Mouse (Mus musculus) forebrain, embryonic 12.5 days (tissue): ENCODE measurements at regions not wholly inside any gene's neighbourhood (a gene's known extent, or its start where the extent isn't known, plus 50 kb on each side); places are given as distances from the start of the nearest gene placed in this dataset.
A peak's percentile ranks its signal among the peaks of the same experiment; 100 is the strongest.

Source experiments
- ATAC-seq: fragments of 200-750 bp; cut with Nextera tagmentation; 2 replicates; pipeline ENCODE4 v1.8.0; 2017; ENCODE audit warnings: moderate TSS enrichment; ENCODE audit not compliant: low FRiP score
- H3K27ac ChIP-seq: fragments of 300-500 bp; sonication (generic); 2 replicates; pipeline ENCODE4 v1.5.1; 2016; ENCODE audit warnings: mild to moderate bottlenecking
- H3K27me3 ChIP-seq: fragments of 300-500 bp; sonication (generic); 2 replicates; pipeline ENCODE4 v1.6.1; 2016; ENCODE audit warnings: mild to moderate bottlenecking
- H3K36me3 ChIP-seq: fragments of 300-500 bp; sonication (generic); replicated peaks from 2 replicates; pipeline ENCODE4 v1.6.1; 2016; ENCODE audit warnings: mild to moderate bottlenecking
- H3K4me1 ChIP-seq: fragments of 300-500 bp; sonication (generic); 2 replicates; pipeline ENCODE4 v1.6.1; 2016
- H3K4me2 ChIP-seq: fragments of 300-500 bp; sonication (generic); 2 replicates; pipeline ENCODE4 v1.6.1; 2016; ENCODE audit warnings: mild to moderate bottlenecking, moderate library complexity
- H3K4me3 ChIP-seq: fragments of 300-500 bp; sonication (generic); replicated peaks from 2 replicates; pipeline ENCODE4 v1.5.1; 2016; ENCODE audit warnings: mild to moderate bottlenecking
- H3K9ac ChIP-seq: fragments of 300-500 bp; sonication (generic); 2 replicates; pipeline ENCODE4 v1.6.1; 2016; ENCODE audit warnings: mild to moderate bottlenecking
- H3K9me3 ChIP-seq: fragments of 300-500 bp; sonication (generic); 2 replicates; pipeline ENCODE4 v1.6.1; 2016
- WGBS: fragments of 180-500 bp; shearing (Covaris S2); methylation state at CpG from one replicate; pipeline ENCODE4 v1.1.7; 2016; 5-methylcytosine and 5-hydroxymethylcytosine counted together

DNA sequence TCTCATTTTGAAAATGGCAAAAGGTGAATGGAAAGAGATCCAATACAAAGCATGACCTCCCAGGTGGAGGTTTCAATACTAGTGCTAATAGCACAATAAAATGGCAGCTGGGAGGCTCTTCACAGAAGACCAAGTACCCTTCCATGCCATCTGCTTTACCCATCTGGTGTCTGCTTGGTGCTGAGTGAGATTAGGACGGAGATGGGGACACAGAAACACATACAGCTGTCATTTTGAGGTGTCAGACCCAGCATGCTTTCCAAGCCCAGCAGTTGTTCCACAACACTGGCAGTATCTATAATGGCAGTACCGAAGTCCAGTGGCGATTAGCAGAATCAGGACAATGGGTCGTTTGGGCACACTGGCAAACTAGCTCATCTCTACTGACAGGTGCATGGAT, 118.9 kb upstream of the 1700064H15Rik start:
- WGBS: 83% methylated on average over 4 of the region's 4 CpGs
- no peaks in the 10 kb centered on the region for H3K4me1 ChIP-seq

DNA sequence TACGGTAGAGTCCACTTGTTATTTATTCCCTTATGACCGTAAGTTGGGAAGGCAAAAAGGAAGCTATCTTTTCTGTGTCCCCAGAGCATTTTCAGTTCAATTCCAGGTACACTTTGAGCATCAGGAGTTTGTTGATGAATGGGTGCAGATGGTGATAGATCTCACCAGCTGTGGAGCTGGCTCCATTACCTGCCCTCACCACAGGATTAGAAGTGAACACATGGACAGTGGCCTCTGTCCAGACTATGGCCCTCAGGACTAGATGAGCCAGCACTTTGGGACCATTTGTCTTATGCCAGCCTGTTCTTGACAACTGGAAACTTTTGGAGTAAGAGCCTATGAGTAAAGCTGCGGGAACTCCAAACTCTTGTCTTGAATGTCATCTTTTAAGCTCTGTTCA, 123.5 kb upstream of the 1700064H15Rik start:
- WGBS: 92% methylated on average over 3 of the region's 3 CpGs
- no peaks in the 10 kb centered on the region for H3K9me3 ChIP-seq
- H3K4me3 ChIP-seq: no peak overlapping the region
- no peak overlapping the region for H3K4me2 ChIP-seq
- H3K9ac ChIP-seq: no peak overlapping the region
- H3K27ac ChIP-seq: no peak overlapping the region
- H3K4me1 ChIP-seq: no peaks in the 10 kb centered on the region
- no peak for ATAC-seq
- H3K36me3 ChIP-seq: no peaks in the 10 kb centered on the region
- H3K27me3 ChIP-seq: no peaks in the 10 kb centered on the region

More for the DNA sequence above, 118.9 kb upstream of the 1700064H15Rik start:
- no peak overlapping the region for H3K9ac ChIP-seq
- no peaks in the 10 kb centered on the region for H3K36me3 ChIP-seq
- no peak for ATAC-seq
- no peaks in the 10 kb centered on the region for H3K27me3 ChIP-seq
- H3K9me3 ChIP-seq: no peaks in the 10 kb centered on the region
- no peak overlapping the region for H3K27ac ChIP-seq
- H3K4me2 ChIP-seq: no peak overlapping the region
- no peak overlapping the region for H3K4me3 ChIP-seq

DNA sequence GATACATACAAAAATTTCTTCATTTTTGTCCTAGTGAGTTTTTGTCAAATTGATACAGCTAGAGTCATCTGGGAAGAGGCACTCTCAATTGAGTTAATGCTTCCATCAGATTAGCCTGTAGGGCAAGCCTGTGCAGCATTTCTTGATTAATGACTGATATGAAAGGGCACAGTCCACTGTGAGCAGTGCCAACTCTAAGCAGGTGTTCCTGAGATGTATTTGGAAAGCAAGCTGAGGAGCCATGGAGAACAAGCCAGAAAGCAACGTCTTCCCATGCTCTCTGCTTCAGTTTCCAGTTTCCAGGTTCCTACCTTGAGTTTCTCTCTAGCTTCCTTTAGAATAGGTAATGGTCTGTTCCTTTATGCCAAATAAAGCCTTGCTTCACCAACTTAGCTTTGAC, 125.5 kb upstream of the 1700064H15Rik start:
- H3K27ac ChIP-seq: no peak overlapping the region
- H3K4me1 ChIP-seq: no peaks in the 10 kb centered on the region
- no peaks in the 10 kb centered on the region for H3K9me3 ChIP-seq
- H3K9ac ChIP-seq: no peak overlapping the region
- H3K4me3 ChIP-seq: no peak overlapping the region
- 90% methylated on average over 1 of the region's 1 CpGs for WGBS
- ATAC-seq: no peak
- H3K36me3 ChIP-seq: no peaks in the 10 kb centered on the region
- H3K27me3 ChIP-seq: no peaks in the 10 kb centered on the region
- no peak overlapping the region for H3K4me2 ChIP-seq

DNA sequence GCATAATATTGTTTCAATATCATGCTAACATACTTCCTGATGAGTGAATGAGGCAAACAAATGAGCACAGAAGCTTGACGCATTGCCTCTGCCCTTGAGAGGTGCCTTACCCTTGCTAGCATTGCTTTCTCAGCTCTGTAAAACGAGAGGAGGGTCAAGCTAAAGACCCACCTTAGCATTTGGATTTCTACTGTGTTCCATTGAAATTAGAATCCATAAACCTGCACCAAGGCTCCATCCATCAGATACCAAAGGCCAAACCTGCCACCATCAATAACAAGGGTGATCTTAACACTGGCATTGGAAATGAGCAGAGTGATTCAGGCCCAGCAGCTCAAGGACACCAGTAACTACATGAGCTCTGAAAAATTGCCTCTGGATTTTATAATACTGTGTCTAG, 126.2 kb upstream of the 1700064H15Rik start:
- H3K9me3 ChIP-seq: no peaks in the 10 kb centered on the region
- no peaks in the 10 kb centered on the region for H3K36me3 ChIP-seq
- no peak overlapping the region for H3K4me3 ChIP-seq
- no peak for ATAC-seq
- H3K27me3 ChIP-seq: no peaks in the 10 kb centered on the region
- no peaks in the 10 kb centered on the region for H3K4me1 ChIP-seq
- no peak overlapping the region for H3K4me2 ChIP-seq
- H3K27ac ChIP-seq: no peak overlapping the region
- no peak overlapping the region for H3K9ac ChIP-seq
- WGBS: 86% methylated on average over 2 of the region's 2 CpGs

DNA sequence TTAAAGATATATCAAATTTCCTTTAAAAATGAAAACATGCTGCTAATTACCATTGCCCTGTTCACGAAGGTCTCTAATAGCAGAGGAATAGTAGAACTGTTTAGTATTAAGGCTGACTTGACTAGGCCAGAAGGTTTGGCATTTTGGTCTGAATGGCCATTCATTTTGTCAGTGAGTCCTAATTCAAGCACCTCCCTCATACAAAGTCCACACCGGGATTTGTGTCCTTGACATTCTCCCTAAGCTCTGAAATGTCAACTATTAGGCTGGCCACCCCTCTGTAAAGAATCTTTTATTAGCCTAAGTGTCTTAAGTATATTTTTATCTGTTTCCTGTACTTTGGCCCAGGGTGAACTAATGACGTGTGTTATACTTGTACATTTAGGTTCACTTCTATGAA, 126.7 kb upstream of the 1700064H15Rik start:
- Histone ChIP-seq H3K36me3 (no peaks in the 10 kb centered on the region), H3K27ac (no peak overlapping the region), H3K9ac (no peak overlapping the region), H3K4me2 (no peak overlapping the region), H3K27me3 (no peaks in the 10 kb centered on the region), H3K4me3 (no peak overlapping the region), H3K9me3 (no peaks in the 10 kb centered on the region), H3K4me1 (no peaks in the 10 kb centered on the region)
- 78% methylated on average over 3 of the region's 3 CpGs for WGBS
- ATAC-seq: no peak

DNA sequence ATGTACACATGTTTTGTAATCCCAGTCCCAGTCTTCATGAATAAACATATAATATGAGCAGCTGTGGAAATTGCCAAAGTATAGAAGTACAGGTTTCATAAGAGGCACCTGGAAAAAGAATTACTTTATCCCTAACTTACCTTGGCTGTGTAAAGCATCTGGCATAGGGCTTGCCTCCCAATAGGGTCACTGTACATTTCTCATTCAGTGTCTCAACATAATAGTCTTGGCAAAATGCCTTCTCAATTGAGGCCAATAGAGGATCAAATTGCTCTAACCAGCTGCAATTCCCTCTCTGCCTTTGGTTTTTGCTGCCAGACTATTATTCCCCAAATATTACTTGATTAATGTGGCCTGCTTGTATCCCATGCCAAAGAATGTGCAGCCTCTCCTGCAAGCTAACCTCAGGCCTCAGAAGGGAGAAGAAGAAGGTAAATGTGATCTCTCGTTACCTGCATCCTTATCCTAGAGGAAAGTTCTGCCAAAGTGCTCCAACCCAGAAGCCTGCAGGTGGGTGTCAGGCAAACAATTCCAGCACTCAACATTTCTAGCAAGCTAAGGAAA, 158.2 kb upstream of the Cp start:
- 88% methylated on average over 1 of the region's 1 CpGs for WGBS
- H3K4me3 ChIP-seq: no peak overlapping the region
- H3K27ac ChIP-seq: no peak overlapping the region
- no peaks in the 10 kb centered on the region for H3K27me3 ChIP-seq
- no peak for ATAC-seq
- H3K4me1 ChIP-seq: no peaks in the 10 kb centered on the region
- no peak overlapping the region for H3K9ac ChIP-seq
- H3K4me2 ChIP-seq: no peak overlapping the region
- H3K36me3 ChIP-seq: no peaks in the 10 kb centered on the region
- no peaks in the 10 kb centered on the region for H3K9me3 ChIP-seq

DNA sequence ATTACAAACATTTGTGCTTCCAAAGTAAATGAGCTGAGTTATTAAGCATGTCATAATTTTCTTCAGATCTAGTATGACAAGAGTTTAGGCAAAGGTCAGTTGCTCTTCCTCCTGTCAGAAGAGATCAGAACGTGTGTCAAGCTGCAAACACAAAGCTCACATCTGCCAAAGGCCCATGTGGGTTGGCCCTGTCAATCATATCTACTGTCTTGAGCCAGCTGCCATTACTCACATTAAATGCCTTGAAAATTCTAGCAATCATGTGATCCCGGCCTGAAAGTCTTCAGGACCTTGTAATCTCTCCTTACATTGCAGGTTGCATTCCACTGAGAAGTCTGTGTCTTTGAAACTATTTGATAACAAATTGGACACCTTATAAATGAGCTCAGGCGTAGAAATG, 146.8 kb upstream of the Cp start:
- ATAC-seq: no peak
- Histone ChIP-seq H3K27me3 (no peaks in the 10 kb centered on the region), H3K36me3 (no peaks in the 10 kb centered on the region), H3K4me1 (no peaks in the 10 kb centered on the region), H3K9me3 (no peaks in the 10 kb centered on the region), H3K4me2 (no peak overlapping the region), H3K27ac (no peak overlapping the region), H3K9ac (no peak overlapping the region), H3K4me3 (no peak overlapping the region)
- 83% methylated on average over 3 of the region's 3 CpGs for WGBS

DNA sequence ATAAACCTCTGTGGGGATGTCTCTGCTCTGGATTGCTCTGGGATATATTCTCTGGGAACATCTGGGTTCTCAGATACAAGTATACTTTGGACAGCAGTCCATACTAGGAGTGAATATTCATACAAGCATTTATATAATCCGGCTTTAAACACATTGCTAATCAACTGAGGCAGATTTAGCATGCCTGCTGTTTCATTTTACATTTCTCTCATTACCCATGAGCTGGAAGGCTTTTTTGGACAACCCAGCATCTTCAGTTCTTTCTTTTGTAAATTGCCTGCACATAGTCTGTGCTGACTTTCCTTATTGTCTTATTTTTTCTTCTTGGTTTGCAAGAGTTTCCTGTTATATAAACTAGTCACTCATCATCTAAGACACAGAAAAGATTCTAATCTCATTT, 131.9 kb upstream of the Cp start:
- H3K9ac ChIP-seq: no peak overlapping the region
- no peaks in the 10 kb centered on the region for H3K27me3 ChIP-seq
- ATAC-seq: no peak
- no peak overlapping the region for H3K27ac ChIP-seq
- no peaks in the 10 kb centered on the region for H3K36me3 ChIP-seq
- H3K4me3 ChIP-seq: no peak overlapping the region
- WGBS: 94% methylated on average over 1 of the region's 1 CpGs
- H3K4me2 ChIP-seq: no peak overlapping the region
- H3K4me1 ChIP-seq: no peaks in the 10 kb centered on the region
- no peaks in the 10 kb centered on the region for H3K9me3 ChIP-seq

DNA sequence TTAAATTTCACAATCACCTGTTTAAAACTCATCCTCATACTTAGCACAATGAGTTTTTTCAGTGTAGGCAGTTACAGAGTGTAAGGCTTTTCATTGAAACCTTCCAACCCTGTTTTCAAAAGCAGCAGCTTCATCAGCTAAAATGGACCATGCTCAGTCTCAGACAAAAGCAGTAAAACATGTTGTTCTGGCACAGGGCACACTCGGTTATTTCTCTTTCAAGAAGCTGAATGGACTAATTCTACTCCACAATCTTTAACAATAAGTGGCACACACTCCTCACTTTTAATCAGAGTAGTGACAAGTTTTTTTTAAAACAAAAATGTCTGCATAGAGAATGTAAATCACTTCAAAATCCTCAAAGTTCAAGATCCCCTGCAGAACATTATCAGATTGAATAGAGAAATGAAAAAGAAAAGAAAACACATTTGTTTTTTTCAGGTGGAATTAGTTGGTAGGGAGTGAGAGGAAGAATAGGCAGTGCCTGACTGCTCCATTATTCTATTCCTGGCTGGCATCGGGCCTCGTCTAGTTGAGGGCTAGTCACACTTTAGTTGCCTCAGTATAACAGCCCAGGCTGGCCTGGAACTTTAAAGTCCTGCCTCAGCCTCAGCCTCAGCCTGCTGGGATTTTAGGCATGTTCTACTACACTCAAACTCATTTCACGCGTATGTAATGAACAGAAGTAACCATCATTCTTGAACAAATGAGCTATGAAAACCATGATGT, 128.2 kb upstream of the Cp start:
- Histone ChIP-seq H3K4me1 (no peaks in the 10 kb centered on the region), H3K9me3 (no peaks in the 10 kb centered on the region), H3K27ac (no peak overlapping the region), H3K4me2 (no peak overlapping the region), H3K27me3 (no peaks in the 10 kb centered on the region), H3K4me3 (no peak overlapping the region), H3K9ac (no peak overlapping the region), H3K36me3 (no peaks in the 10 kb centered on the region)
- 47% methylated on average over 5 of the region's 5 CpGs for WGBS
- peak; percentile 69; the same call in 1 of the 2 replicates for ATAC-seq

DNA sequence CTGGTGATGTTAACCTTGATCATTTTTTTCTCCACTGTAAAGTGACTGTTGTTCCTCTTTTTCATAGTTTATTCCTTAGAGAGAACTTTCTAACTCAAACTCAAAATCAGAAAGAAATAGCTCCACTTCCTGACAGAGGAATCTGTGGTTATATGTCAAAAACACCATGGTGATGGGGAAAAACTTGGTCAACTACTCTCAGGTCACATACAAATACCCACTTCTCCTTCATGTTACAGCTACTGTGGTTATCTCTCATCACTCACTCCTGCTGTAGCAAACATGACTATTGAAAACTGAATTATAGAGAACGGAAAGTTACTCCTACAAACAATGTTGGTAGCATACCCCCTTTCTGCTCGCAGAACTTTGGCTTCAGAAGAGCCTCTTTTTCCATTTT, 127.1 kb upstream of the Cp start:
- H3K9me3 ChIP-seq: no peaks in the 10 kb centered on the region
- no peaks in the 10 kb centered on the region for H3K27me3 ChIP-seq
- no peaks in the 10 kb centered on the region for H3K4me1 ChIP-seq
- no peak overlapping the region for H3K9ac ChIP-seq
- no peak overlapping the region for H3K4me2 ChIP-seq
- H3K4me3 ChIP-seq: no peak overlapping the region
- no peaks in the 10 kb centered on the region for H3K36me3 ChIP-seq
- 94% methylated on average over 2 of the region's 2 CpGs for WGBS
- no peak for ATAC-seq
- H3K27ac ChIP-seq: no peak overlapping the region

DNA sequence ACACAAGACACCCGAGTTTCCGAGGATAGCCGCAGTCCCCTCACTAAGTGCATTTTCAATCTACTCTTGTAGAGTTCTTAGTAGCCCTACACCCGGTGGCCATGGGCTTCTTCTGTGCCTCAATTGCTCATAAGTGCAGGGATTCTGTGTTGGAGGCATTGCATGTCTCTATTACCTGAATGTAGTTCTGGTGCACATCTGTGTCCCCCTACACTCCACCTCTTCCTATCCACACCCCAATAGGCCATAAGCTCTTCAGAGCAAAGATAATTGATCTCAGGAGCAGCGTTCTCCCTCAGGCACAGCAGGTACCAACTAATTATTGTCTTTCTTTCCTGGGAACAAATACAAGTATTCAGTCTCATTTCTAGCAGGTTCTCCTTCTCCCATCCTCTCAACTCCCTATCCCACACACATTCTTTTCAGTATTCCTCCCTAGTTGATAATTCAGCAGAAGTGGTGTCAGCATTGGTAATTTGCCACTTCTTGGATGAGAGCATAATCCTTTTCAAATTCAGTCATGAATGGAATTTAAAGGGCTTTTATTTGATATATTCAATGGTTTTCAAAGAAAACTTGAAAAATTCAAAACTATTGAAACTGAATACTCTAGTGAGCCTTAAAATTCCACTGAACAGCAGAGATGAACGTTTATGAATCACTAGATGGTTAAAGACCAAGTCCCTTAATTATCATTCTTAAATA, 108.7 kb upstream of the Cp start:
- Histone ChIP-seq H3K9ac (no peak overlapping the region), H3K4me1 (no peaks in the 10 kb centered on the region), H3K4me3 (no peak overlapping the region), H3K36me3 (no peaks in the 10 kb centered on the region), H3K9me3 (no peaks in the 10 kb centered on the region), H3K27ac (no peak overlapping the region), H3K27me3 (no peaks in the 10 kb centered on the region), H3K4me2 (no peak overlapping the region)
- 69% methylated on average over 6 of the region's 6 CpGs for WGBS
- ATAC-seq: no peak

DNA sequence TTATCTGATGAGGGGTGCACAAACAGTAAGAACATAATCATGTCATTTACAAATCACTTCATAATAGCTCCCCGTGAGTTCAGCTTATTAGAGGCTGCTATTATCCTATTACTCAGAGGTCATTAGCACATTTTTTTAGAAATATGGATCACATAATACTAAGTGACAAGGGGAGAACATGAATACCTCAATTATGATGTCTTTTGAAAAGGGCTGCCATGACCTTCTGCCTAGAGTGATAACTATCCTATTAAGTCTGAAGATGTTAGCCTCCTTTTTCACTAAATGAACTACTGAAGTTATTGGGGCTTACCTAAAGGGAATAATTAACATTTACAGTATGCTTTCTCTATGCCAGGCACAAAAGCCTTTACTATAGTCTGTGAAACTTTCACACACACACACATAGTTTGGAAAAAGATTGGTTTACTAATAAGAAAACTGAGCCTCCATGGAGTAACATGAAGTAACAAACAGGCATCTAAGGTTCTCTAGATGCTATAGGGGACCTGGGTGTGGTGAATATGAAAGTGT, 108.1 kb upstream of the Cp start:
- Histone ChIP-seq H3K27me3 (no peaks in the 10 kb centered on the region), H3K27ac (no peak overlapping the region), H3K4me3 (no peak overlapping the region), H3K36me3 (no peaks in the 10 kb centered on the region), H3K4me1 (no peaks in the 10 kb centered on the region), H3K4me2 (no peak overlapping the region), H3K9me3 (no peaks in the 10 kb centered on the region), H3K9ac (no peak overlapping the region)
- ATAC-seq: no peak
- 45% methylated on average over 1 of the region's 1 CpGs for WGBS

DNA sequence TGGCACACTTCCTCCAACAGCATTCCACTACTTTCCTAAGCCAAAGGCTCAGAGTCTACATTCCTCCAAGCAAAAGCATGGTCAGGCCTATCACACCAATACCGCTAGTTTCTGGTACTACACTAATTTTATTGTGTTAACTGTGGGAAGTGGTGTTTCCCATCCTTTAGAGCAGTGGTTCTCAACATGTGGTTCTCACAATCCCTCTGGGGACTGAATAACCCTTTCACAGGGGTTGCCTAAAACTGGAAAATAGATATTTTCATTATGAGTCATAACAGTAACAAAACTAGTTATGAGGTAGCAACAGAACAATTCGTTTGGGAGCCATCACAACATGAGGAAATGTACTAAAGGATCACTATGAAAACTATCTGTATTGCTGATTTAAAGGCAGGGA, 74.2 kb upstream of the Cp start:
- Histone ChIP-seq H3K36me3 (no peaks in the 10 kb centered on the region), H3K4me1 (no peaks in the 10 kb centered on the region), H3K4me2 (no peak overlapping the region), H3K9me3 (no peaks in the 10 kb centered on the region), H3K27ac (no peak overlapping the region), H3K27me3 (no peaks in the 10 kb centered on the region), H3K9ac (no peak overlapping the region), H3K4me3 (no peak overlapping the region)
- ATAC-seq: no peak
- 76% methylated on average over 2 of the region's 2 CpGs for WGBS
